ENCODE assay signal across 19 mouse cellular contexts in the genomic region with DNA sequence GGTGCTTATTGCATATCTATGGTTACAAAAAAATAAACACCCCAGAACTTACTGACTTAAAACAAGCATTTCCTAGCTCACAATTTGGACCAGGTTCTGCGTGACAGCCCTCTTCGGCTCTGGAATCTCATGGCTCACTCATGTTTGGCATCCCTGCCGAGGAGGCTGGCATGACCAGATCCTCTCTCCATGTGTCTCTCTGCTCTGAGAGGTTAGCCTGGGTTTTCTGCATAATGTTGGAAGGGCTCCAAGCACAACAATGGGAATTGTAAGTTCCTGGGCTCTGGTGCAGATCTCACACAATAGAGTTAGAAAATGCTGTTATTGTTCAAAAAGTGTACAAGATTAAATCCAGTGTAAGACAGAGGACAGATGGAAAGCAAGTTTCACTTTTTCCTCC. TPM values are rescaled to one million over a fixed set of nuclear protein-coding genes. Genes with fewer than 3 reads are reported as not detected.
A peak's percentile ranks its signal among the peaks of the same experiment; 100 is the strongest.
DNase-seq lines count a peak whose midpoint lies in the region; ATAC-seq lines count a peak whose summit lies in the region.
"Had no signal": no experiment of that assay in that cellular context is flagged by ENCODE, and none has a peak within 500 bp of the region (broad histone marks: within the 10 kb centered on the region; RNA-seq: fewer than 3 reads in every experiment).

No protein-coding gene starts in this region.

- DNase-seq in cerebellum, postnatal 4 days (ENCODE audit: low spot score in 2 of 2) = no peak
- peak; percentile 40 for DNase-seq in 3T3-L1 (ENCODE audit: low read depth, low spot score)
- DNase-seq in cerebellum, adult 11-12 months = peak; percentile 78
- DNase-seq in cerebellum, postnatal 36 days = peak; percentile 71 to 73
- no peak for DNase-seq in adrenal gland, postnatal 10 days
- DNase-seq: embryo, embryonic 11 days; forebrain, postnatal 0 days; gastrocnemius, postnatal 10 days; kidney, adult 18-20 months; right cerebral cortex, postnatal 25 days had no signal

- no peaks in the 10 kb centered on the region for H3K27me3 ChIP-seq in forebrain, embryonic 13.5 days
- no peaks in the 10 kb centered on the region for H3K27me3 ChIP-seq in intestine, embryonic 15.5 days (replicated peaks)
- H3K27me3 ChIP-seq: CH12.LX; liver, embryonic 12.5 days; lung, embryonic 15.5 days had no signal

- 63% methylated on average over 3 of the region's 3 CpGs for WGBS in forebrain, embryonic 13.5 days
- 67% methylated on average over 3 of the region's 3 CpGs for WGBS in intestine, embryonic 15.5 days

- H3K4me1 ChIP-seq in forebrain, embryonic 13.5 days = no peaks in the 10 kb centered on the region
- H3K4me1 ChIP-seq in intestine, embryonic 15.5 days (replicated peaks) = no peaks in the 10 kb centered on the region
- H3K4me1 ChIP-seq: lung, embryonic 15.5 days had no signal

- no peak overlapping the region for H3K27ac ChIP-seq in forebrain, embryonic 13.5 days
- H3K27ac ChIP-seq in intestine, embryonic 15.5 days = no peak overlapping the region
- H3K27ac ChIP-seq: heart, embryonic 10.5 days; liver, embryonic 12.5 days; lung, embryonic 15.5 days had no signal

- 0 out of 2 replicates have a peak, but pooled peaks have one; percentile 69 for ATAC-seq in cerebellum, adult (ENCODE audit: insufficient number of reproducible peaks, low FRiP score, low TSS enrichment)
- ATAC-seq in forebrain, embryonic 13.5 days = no peak
- ATAC-seq in intestine, embryonic 15.5 days = no peak
- ATAC-seq: forebrain, postnatal 0 days; hindbrain, embryonic 16.5 days; liver, embryonic 12.5 days had no signal

- no peaks in the 10 kb centered on the region for H3K9me3 ChIP-seq in forebrain, embryonic 13.5 days (replicated peaks)
- H3K9me3 ChIP-seq in intestine, embryonic 15.5 days = no peaks in the 10 kb centered on the region
- H3K9me3 ChIP-seq: heart, embryonic 10.5 days; liver, embryonic 12.5 days; lung, embryonic 15.5 days had no signal

- H3K36me3 ChIP-seq in forebrain, embryonic 13.5 days (ENCODE audit: poor library complexity, severe bottlenecking) = no peaks in the 10 kb centered on the region
- no peaks in the 10 kb centered on the region for H3K36me3 ChIP-seq in intestine, embryonic 15.5 days
- H3K36me3 ChIP-seq: heart, embryonic 10.5 days; liver, embryonic 12.5 days; lung, embryonic 15.5 days had no signal

- no peak overlapping the region for H3K4me3 ChIP-seq in forebrain, embryonic 13.5 days
- no peak overlapping the region for H3K4me3 ChIP-seq in intestine, embryonic 15.5 days (replicated peaks)
- H3K4me3 ChIP-seq: erythroblast, embryonic 14.5 days; heart, embryonic 10.5 days; liver, embryonic 12.5 days; lung, embryonic 15.5 days had no signal

- no peak overlapping the region for H3K4me2 ChIP-seq in forebrain, embryonic 13.5 days
- no peak overlapping the region for H3K4me2 ChIP-seq in intestine, embryonic 15.5 days (replicated peaks)
- H3K4me2 ChIP-seq: liver, embryonic 12.5 days; lung, embryonic 15.5 days had no signal

- H3K9ac ChIP-seq in forebrain, embryonic 13.5 days = no peak overlapping the region
- no peak overlapping the region for H3K9ac ChIP-seq in intestine, embryonic 15.5 days
- H3K9ac ChIP-seq: forebrain, postnatal 0 days; liver, embryonic 12.5 days; lung, embryonic 15.5 days had no signal

RNA-seq across cellular contexts. Expression of gene U2surp, which starts 19.3 kb away (rescaled TPM):
- 165 and 200 TPM in 2 replicates for polyA plus RNA-seq in forebrain, embryonic 13.5 days (2015; fragmentation: Nextera tagmentation; extraction: Ambion mirVana)
- 116 and 164 TPM in 2 replicates for polyA plus RNA-seq in intestine, embryonic 15.5 days (2015; fragmentation: Nextera tagmentation; extraction: Ambion mirVana)
- 10 to 100 TPM; 56.7 to 69.2 TPM for total RNA-seq in adrenal gland, postnatal 10 days (2021)

RNA-seq across cellular contexts. Expression of gene Paqr9, which starts 28.3 kb away (rescaled TPM):
- polyA plus RNA-seq in forebrain, embryonic 13.5 days (2015; fragmentation: Nextera tagmentation; extraction: Ambion mirVana) = 0.81 and 1.1 TPM in 2 replicates
- polyA plus RNA-seq in intestine, embryonic 15.5 days (2015; fragmentation: Nextera tagmentation; extraction: Ambion mirVana) = 0.82 and 1.0 TPM in 2 replicates
- 10 to 100 TPM; 21.5 to 27.4 TPM for total RNA-seq in adrenal gland, postnatal 10 days (2021)
- total RNA-seq: CH12.LX had no signal

Comparison
In these comparisons a context has a peak if more than half of its experiments do, and no peak if none do; other contexts are left out.
1. DNase-seq: peak in 3T3-L1 (single experiment), cerebellum, adult 11-12 months (single experiment) and cerebellum, postnatal 36 days (2 of 2); none in cerebellum, postnatal 4 days (0 of 2) and adrenal gland, postnatal 10 days (single experiment).